Mouse (Mus musculus): Measurements from ENCODE around the gene Syt9.

The Syt9 gene

GRCm38 (mm10) chr7:107370232-107371125 lies at the start of gene Syt9:
Gene Syt9, plus strand, starts transcription at chr7:107370728.
- peak; percentile 62 for DNase-seq (ENCODE audit: extremely low spot score)

- no peak for DNase-seq (ENCODE audit: extremely low spot score)
Measured at GRCm38 (mm10) chr7:107339013-107339412, 31.5 kb upstream of the Syt9 start.

- DNase-seq (ENCODE audit: extremely low spot score), result no peak
Measured at GRCm38 (mm10) chr7:107339560-107340057, 30.9 kb upstream of the Syt9 start.

GRCm38 (mm10) chr7:107340221-107340620 lies 30.3 kb upstream of the Syt9 start:
- DNase-seq (ENCODE audit: extremely low spot score), result no peak

GRCm38 (mm10) chr7:107341519-107342190 lies 28.9 kb upstream of the Syt9 start:
- no peak for DNase-seq (ENCODE audit: extremely low spot score)

GRCm38 (mm10) chr7:107349201-107349600 lies 21.3 kb upstream of the Syt9 start:
- no peak for DNase-seq (ENCODE audit: extremely low spot score)

- no peak for DNase-seq (ENCODE audit: extremely low spot score)
Measured at GRCm38 (mm10) chr7:107362153-107362552, 8.4 kb upstream of the Syt9 start.

- no peak for DNase-seq (ENCODE audit: extremely low spot score)
Measured at GRCm38 (mm10) chr7:107362634-107363033, 7.9 kb upstream of the Syt9 start.

GRCm38 (mm10) chr7:107371126-107371920 lies 795 bp downstream of the Syt9 start:
- peak; percentile 57 for DNase-seq (ENCODE audit: extremely low spot score)

GRCm38 (mm10) chr7:107380562-107380961 lies 10.0 kb downstream of the Syt9 start:
- no peak for DNase-seq (ENCODE audit: extremely low spot score)

- no peak for DNase-seq (ENCODE audit: extremely low spot score)
Measured at GRCm38 (mm10) chr7:107389604-107390003, 19.1 kb downstream of the Syt9 start.

- DNase-seq (ENCODE audit: extremely low spot score), result peak; percentile 18
Measured at GRCm38 (mm10) chr7:107392749-107393148, 22.2 kb downstream of the Syt9 start.

GRCm38 (mm10) chr7:107400061-107400799 lies 29.7 kb downstream of the Syt9 start:
- no peak for DNase-seq (ENCODE audit: extremely low spot score)

GRCm38 (mm10) chr7:107403261-107403660 lies 32.7 kb downstream of the Syt9 start:
- no peak for DNase-seq (ENCODE audit: extremely low spot score)

GRCm38 (mm10) chr7:107414928-107415327 lies 44.4 kb downstream of the Syt9 start:
- no peak for DNase-seq (ENCODE audit: extremely low spot score)

GRCm38 (mm10) chr7:107417043-107417850 lies 46.7 kb downstream of the Syt9 start:
- DNase-seq (ENCODE audit: extremely low spot score), result no peak

- no peak for DNase-seq (ENCODE audit: extremely low spot score)
Measured at GRCm38 (mm10) chr7:107437381-107437780, 66.9 kb downstream of the Syt9 start.

- no peak for DNase-seq (ENCODE audit: extremely low spot score)
Measured at GRCm38 (mm10) chr7:107444579-107444978, 74.1 kb downstream of the Syt9 start.

GRCm38 (mm10) chr7:107454660-107455059 lies 84.1 kb downstream of the Syt9 start:
- DNase-seq (ENCODE audit: extremely low spot score), result no peak

GRCm38 (mm10) chr7:107455118-107455521 lies 84.6 kb downstream of the Syt9 start:
- no peak for DNase-seq (ENCODE audit: extremely low spot score)

Measured in embryo, embryonic 9.5 days (tissue).